Mouse (Mus musculus): Measurements from ENCODE around the gene Nsun6.

Nsun6 gene

DNA sequence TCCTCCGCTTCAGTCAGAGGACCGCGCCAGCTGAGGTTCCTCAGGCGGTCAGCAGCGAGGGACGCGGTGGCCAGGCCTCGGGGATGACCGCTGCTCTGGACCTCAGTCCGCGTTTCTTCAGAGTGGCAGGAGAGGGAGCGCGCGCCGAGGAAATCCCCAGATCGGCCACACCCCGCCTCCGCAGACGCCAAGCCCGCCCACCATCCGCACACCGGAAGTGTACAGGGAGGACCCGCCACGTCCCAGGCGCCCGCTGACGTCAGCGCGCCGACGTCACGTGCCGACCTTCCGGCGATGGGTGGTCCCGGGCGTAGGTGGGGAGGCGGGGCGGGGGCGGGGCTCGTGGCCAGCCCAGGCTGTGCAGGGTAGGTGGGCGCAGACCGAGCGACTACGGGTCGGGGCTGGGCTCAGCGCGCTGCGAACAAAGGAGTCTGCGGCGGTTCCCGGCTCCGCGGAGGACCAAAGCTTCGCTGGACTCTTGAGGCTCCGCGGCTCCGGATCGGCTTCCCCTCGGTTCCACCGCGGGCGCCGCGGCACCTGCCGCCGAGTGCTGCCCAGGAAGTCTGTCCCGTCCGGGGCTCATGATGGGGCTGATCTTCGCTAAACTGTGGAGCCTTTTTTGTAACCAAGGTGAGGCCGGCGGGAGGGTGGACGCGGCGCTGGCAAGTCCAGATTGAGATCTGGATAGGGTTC, at the start of gene Nsun6:
Gene Nsun6 (minus strand): TSS at position 125 of the 693 bp plus-strand sequence.
- peak; percentile 96 for DNase-seq

- DNase-seq = no peak
Measured at GRCm38 (mm10) chr2:15104386-15104785, 49.5 kb upstream of the Nsun6 start.

- DNase-seq = peak; percentile 12
Measured at GRCm38 (mm10) chr2:15096514-15097090, 41.7 kb upstream of the Nsun6 start.

- DNase-seq = no peak
Measured at GRCm38 (mm10) chr2:15087308-15087707, 32.4 kb upstream of the Nsun6 start.

DNA sequence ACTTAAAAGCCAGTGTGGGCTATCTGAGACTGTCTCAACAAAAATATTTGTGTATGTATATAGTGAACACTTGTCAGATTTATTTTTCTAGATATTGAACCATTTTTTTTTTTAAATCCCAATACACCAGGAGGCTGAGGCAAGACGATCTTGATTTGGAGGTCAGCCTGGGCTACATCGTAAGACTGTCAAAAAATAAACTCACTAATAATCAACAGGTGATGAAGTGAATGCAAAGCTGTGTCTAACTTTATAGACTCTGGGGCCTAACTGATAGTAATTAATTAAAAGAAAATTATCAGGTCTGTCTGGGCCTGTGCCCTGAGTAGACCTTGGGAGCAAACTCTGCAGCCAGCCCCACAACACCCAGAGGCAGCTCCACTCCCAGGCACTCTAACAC, 28.8 kb upstream of the Nsun6 start:
- DNase-seq = no peak

DNA sequence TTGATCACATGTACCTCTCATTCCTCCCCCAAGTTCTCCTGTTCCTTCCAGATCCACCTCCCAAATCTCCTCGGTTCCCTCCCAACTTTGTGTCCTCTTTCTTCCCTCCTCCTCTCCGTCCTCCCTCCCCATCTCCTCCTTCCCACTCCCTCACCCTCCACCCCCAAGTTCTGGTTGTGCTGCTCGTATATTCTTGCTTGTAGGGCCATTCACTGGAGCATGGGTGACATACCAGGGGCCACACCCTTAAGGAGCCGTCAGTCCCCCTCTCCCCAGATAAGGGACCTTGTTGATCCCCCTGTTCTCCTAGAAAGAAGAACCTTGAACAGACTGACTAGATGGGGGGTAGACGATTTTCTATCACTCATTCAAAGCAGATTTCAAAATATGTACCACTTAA, 12.2 kb upstream of the Nsun6 start:
- no peak for DNase-seq

- no peak for DNase-seq
Measured at GRCm38 (mm10) chr2:15065447-15065846, 10.6 kb upstream of the Nsun6 start.

DNA sequence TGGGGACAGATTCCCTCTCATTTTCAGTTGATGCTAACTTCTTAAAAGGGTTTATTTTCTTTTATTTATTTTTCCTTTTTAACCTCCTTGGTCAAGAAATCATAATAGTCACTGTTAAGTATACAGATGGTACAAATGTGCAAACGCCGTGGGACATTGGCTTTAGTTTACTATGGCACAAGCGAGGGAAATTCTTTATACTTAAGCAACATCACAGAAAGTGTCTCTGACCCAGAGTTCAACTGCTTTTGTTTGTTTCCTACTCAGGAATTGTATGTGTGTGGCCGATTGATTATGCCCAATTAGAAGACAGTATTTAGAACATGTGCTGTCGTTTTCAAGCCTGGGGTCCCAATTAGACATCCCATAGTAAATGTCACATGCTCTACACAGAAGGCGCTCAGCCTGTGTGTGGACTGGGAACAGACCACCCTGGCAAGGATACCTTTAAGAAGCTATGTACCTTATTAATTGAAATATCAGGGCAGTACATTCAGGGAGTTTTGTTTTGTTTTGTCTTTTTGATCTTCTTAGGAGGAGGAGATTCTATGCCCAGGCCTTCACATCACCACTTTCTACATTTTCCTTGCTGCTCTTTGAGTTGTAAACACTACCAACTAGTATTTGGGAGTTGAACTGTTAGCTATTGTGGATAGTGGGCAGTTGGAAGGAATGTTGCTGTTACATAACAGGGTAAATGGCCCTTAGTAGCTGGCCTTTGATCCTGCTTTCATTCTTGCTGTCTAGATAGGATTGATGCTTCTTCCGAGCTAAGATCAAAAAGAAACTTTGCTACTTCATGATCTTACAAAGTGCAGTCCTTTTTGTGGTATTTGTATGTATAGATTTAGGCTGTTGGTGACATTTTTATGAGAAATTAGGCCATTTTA, 9.8 kb upstream of the Nsun6 start:
- DNase-seq = peak; percentile 78

- DNase-seq = no peak
Measured at GRCm38 (mm10) chr2:15063815-15064214, 8.9 kb upstream of the Nsun6 start.

DNA sequence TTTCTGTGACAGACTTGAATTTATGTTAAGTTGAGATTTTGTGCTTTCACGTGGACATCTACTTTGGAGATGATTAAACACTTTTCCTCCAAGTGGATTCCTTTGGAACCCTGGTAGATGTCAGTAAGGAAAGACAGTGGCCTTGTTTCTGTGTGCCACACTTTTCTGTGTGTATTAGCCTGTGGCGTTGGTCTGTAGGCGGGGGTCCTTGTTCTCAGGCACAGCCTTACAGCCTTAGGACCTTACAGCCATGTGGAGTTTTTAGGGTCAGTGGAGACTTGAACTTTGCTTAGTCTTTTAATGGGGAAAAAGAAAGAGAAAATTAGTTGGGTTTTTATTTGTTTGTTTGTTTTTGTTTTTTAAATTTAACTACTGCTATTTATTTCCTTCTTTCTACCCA, 6.0 kb upstream of the Nsun6 start:
- DNase-seq = no peak

DNA sequence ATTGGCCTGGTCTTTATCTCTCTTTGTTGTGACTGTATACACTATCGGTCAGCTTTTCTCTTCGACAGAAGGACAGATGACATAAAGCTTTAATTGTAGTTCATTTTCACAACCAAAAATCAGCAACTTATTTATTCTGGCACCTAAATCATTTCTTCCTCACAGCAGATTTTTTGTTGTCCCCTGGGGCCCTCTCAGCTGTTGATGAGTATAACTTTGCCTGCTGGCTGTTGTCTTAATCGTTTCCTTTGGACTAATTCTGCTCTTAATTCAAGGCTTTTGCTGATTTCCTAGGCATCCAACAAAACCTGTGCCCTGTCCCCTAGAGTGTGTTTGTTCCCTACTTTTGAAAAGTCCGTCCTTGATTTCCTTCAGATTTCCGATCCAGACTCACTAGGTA, 3.4 kb upstream of the Nsun6 start:
- no peak for DNase-seq

DNA sequence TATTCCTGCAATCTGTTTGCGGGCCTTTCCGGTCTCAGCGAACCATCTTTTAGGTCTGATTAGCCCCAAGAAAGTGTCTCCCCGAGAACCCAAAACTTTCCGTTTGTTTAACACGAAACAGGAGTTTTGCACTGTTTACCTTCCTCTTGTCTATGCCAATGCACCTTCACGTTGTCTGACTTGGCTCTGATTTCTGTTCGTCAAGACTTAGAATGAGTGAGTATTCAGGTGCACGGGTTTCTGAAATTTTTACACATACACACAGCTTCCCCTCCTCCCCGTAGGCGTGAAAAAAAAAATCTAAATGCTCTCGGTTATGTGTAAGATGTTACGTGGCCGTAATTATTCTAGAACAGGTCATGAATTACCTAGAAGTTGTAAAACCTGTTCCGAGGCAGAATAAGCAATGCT, 877 bp upstream of the Nsun6 start:
- peak; percentile 41 for DNase-seq

GRCm38 (mm10) chr2:15054496-15054895, 373 bp downstream of the Nsun6 start:
- no peak for DNase-seq

- peak; percentile 96 for DNase-seq
Measured at GRCm38 (mm10) chr2:15049117-15049873, 5.6 kb downstream of the Nsun6 start, which contains the start of gene Arl5b. Gene Arl5b, plus strand, starts transcription at chr2:15049395.

- peak; percentile 35 for DNase-seq
Measured at GRCm38 (mm10) chr2:15040326-15040725, 14.5 kb downstream of the Nsun6 start.

DNA sequence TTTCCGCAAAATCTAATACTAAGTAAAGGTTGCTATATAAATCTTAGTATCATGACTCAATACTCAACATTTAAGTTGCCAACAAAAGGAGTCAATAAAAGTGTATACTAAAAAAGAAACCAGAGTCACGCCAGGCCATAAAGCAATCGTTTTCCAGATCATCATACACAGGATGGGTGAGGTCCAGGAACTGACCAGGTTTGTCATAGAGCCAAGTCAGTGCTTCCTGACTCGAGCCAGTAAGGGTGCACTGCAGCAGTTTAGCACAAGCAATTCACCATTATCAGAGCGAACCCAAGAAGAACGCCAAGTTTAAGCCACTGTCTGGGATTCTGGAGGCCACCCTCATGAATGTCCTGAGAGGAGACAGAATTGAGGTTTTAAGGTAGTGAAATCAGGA, 16.2 kb downstream of the Nsun6 start:
- peak; percentile 58 for DNase-seq

DNA sequence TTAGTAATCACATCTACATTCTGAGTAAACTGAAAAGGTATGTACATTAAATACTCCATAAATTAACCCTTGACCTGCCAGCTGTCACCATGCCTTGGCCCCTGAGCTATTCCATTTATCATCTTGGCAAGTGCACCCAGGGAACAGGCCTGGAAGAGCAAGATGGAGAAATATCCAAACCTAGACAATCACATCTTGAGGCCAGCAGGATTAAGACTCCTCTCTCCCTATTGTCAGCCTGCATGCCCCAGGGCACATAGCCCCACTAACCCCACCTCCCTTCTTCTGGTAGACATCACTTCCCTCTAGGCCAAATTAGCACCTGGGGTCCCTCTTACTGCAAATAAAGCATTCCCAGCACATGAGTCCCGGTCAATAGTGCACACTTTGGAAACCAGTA, 27.1 kb downstream of the Nsun6 start:
- no peak for DNase-seq

DNA sequence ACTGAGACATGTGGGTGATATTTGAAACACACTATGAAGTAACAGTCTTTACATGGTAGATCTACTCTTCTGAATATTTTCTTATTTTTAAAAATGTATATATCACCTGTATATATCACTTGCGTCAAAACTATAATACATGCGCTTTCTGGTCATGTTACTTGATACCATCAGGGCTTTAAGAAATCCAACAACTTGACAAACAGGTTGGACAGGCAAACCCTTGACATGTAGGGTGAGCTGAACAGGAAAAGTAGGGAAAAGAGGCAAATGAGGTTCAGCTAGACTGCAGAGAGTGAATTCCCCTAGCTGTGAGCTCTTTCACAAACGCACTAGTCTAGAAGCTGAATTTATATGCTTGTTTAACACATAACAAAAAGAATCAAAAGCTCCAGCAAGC, 28.1 kb downstream of the Nsun6 start:
- DNase-seq = no peak

GRCm38 (mm10) chr2:15008072-15008471, 46.8 kb downstream of the Nsun6 start:
- DNase-seq = no peak

DNA sequence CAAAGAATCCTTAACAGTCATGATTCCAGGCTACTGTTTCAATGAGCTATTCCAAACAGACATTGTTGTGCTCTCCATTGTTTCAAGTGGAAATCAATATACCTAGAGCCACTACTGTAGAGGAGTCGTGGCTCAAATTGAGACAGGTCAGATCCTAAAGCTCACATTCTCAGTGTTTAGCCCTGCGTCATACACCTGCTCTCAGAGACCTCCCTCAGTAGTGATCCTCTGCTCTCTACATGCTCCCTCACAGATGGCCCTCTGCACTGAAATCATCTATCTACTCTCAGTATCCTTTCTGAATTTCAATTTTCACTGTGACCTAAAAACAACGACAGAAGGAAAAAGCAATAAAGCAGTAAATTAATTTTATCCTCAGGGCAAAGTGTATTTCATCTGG, 47.3 kb downstream of the Nsun6 start:
- no peak for DNase-seq

DNA sequence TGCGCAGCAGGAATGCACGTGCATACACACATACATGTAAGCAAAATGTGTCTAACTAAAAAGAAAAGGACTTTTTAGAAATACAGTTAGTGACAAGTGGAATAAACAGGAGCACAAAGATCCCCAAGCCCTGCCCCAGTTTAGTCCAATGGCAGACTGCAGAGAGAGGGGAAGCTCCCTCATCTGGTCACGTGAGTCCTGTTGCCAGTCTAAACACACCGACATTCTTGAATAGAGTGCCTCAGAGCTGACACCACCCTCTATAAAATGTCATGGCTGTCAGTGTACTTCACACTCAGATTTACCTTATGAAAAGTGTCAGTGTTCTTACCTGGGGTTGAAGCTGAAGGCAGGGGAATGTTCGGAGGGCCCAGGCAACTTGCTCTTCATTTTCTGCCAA, 57.0 kb downstream of the Nsun6 start:
- no peak for DNase-seq

GRCm38 (mm10) chr2:14996036-14996435, 58.8 kb downstream of the Nsun6 start:
- no peak for DNase-seq

DNA sequence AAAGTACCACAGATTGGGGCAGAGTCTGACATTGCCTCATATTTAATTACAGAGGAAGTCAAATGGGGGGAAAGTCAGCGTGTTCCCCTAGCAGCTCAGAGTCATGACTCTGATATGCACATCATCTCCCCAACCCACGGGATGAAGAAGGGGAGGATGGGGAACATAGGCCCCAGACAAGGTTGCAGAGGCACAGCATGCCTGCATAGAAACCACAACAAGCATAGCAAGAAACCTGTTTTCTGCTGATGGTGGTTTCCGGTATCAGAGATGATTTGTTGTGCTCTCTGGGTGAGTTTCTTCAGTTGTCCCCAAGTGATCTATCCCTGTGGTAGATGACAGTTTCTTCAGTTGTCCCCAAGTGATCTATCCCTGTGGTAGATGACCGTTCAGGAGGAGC, 62.3 kb downstream of the Nsun6 start:
- DNase-seq = no peak
